Mouse (Mus musculus): ENCODE measurements around the gene Gm13030. TPM values are rescaled to one million over a fixed set of nuclear protein-coding genes. Genes with fewer than 3 reads are reported as not detected.

Gm13030 gene
- total RNA-seq, 2 experiments from 2014 or later = not detected

Other genes with a start within 250 kb of the Gm13030 start
- not detected for gene Vwa5b1, start 238.1 kb downstream of the Gm13030 start, total RNA-seq (2021)
- gene Pla2g2c, start 149.2 kb downstream of the Gm13030 start, total RNA-seq (2021) = under 1 TPM; 0.16 to 0.39 TPM
- gene Ubxn10, start 136.8 kb downstream of the Gm13030 start, total RNA-seq (2021) = under 1 TPM; 0.52 to 0.54 TPM
- gene Pla2g2f, start 116.3 kb downstream of the Gm13030 start, total RNA-seq (2021) = not detected
- gene Pla2g2d, start 98.2 kb downstream of the Gm13030 start, total RNA-seq (2021) = not detected
- gene Pla2g5, start 10.5 kb downstream of the Gm13030 start, total RNA-seq (2021) = 1 to 10 TPM; 2.0 to 4.3 TPM
- not detected for gene Pla2g2e, start 4.0 kb upstream of the Gm13030 start, total RNA-seq (2021)
- 1 to 10 TPM; 6.8 to 7.2 TPM for gene Otud3, start 40.0 kb upstream of the Gm13030 start, total RNA-seq (2021)
- gene Rnf186, start 93.1 kb upstream of the Gm13030 start, total RNA-seq (2021) = not detected
- gene Tmco4, start 98.9 kb upstream of the Gm13030 start, total RNA-seq (2021) = 1 to 10 TPM; 3.7 to 5.5 TPM
- gene Htr6, start 201.6 kb upstream of the Gm13030 start, total RNA-seq (2021) = not detected
- 10 to 100 TPM; 68.5 to 74.4 TPM for gene Nbl1, start 219.0 kb upstream of the Gm13030 start, total RNA-seq (2021)